Mouse (Mus musculus): ENCODE measurements around the gene Ppp1r12b. TPM values are rescaled to one million over a fixed set of nuclear protein-coding genes. Genes with fewer than 3 reads are reported as not detected.

Gene Ppp1r12b
- polyA plus RNA-seq, 1 experiment, result 4.4 TPM

GRCm38 (mm10) chr1:134774728-134775287 is 180.9 kb downstream of the Ppp1r12b start:
- H3K4me2 ChIP-seq (ENCODE audit: low read depth), result no peak overlapping the region
- H3K4me3 ChIP-seq, result no peak overlapping the region
- TF ChIP-seq TCF12 (IDR thresholded peaks at IDR 0.05; ENCODE audit: insufficient read depth, poor library complexity, severe bottlenecking) (no peak), REST (IDR thresholded peaks at IDR 0.05; ENCODE audit: insufficient read depth, insufficient read length) (no peak)
- no peaks in the 10 kb centered on the region for H3K79me2 ChIP-seq (ENCODE audit: control insufficient read depth, insufficient read depth)
- H3K27me3 ChIP-seq (ENCODE audit: control insufficient read depth, insufficient read depth, insufficient read length), result no peaks in the 10 kb centered on the region
- no peak overlapping the region for H3ac ChIP-seq (ENCODE audit: control insufficient read depth, insufficient read length)
- H3K36me3 ChIP-seq (ENCODE audit: control insufficient read depth, insufficient read depth), result no peaks in the 10 kb centered on the region

- Histone ChIP-seq H3K4me2 (ENCODE audit: low read depth) (no peak overlapping the region), H3K27me3 (ENCODE audit: control insufficient read depth, insufficient read depth, insufficient read length) (no peaks in the 10 kb centered on the region), H3ac (ENCODE audit: control insufficient read depth, insufficient read length) (no peak overlapping the region), H3K4me3 (no peak overlapping the region), H3K36me3 (ENCODE audit: control insufficient read depth, insufficient read depth) (no peaks in the 10 kb centered on the region), H3K79me2 (ENCODE audit: control insufficient read depth, insufficient read depth) (no peaks in the 10 kb centered on the region)
- TF ChIP-seq E2F4 (IDR thresholded peaks at IDR 0.05; ENCODE audit: insufficient read depth) (no peak), SRF (IDR thresholded peaks at IDR 0.05; ENCODE audit: control insufficient read depth, insufficient read length, low read depth) (no peak), MYOG (IDR thresholded peaks at IDR 0.05; ENCODE audit: control insufficient read depth in 1 of 3, insufficient read depth in 1 of 3, insufficient read length in 2 of 3, low read depth in 2 of 3) (no peak), POLR2A (IDR thresholded peaks at IDR 0.05; ENCODE audit: insufficient read length, low read depth) (no peak)
Observed at GRCm38 (mm10) chr1:134774247-134774646, 181.5 kb downstream of the Ppp1r12b start.

GRCm38 (mm10) chr1:134773256-134773655 is 182.5 kb downstream of the Ppp1r12b start:
- H3K27me3 ChIP-seq (ENCODE audit: control insufficient read depth, insufficient read depth, insufficient read length), result no peaks in the 10 kb centered on the region
- H3ac ChIP-seq (ENCODE audit: control insufficient read depth, insufficient read length), result no peak overlapping the region
- no peak overlapping the region for H3K4me3 ChIP-seq
- H3K4me2 ChIP-seq (ENCODE audit: low read depth), result no peak overlapping the region
- no peaks in the 10 kb centered on the region for H3K36me3 ChIP-seq (ENCODE audit: control insufficient read depth, insufficient read depth)
- H3K79me2 ChIP-seq (ENCODE audit: control insufficient read depth, insufficient read depth), result no peaks in the 10 kb centered on the region
- no peak for TF ChIP-seq E2F4 (IDR thresholded peaks at IDR 0.05; ENCODE audit: insufficient read depth)
- no peak for TF ChIP-seq CEBPB (IDR thresholded peaks at IDR 0.05; ENCODE audit: insufficient read depth, poor library complexity, severe bottlenecking)
- no peak for TF ChIP-seq REST (IDR thresholded peaks at IDR 0.05; ENCODE audit: insufficient read depth, insufficient read length)
- no peak for TF ChIP-seq MYOG (IDR thresholded peaks at IDR 0.05; ENCODE audit: control insufficient read depth in 1 of 3, insufficient read depth in 1 of 3, insufficient read length in 2 of 3, low read depth in 2 of 3)
- no peak for TF ChIP-seq POLR2AphosphoS2 (IDR thresholded peaks at IDR 0.05; ENCODE audit: insufficient read length, low read depth)
- TF ChIP-seq TCF12 (IDR thresholded peaks at IDR 0.05; ENCODE audit: insufficient read depth, poor library complexity, severe bottlenecking), result no peak
- TF ChIP-seq TCF3 (IDR thresholded peaks at IDR 0.05; ENCODE audit: insufficient read length, low read depth), result no peak
- TF ChIP-seq USF1 (IDR thresholded peaks at IDR 0.05; ENCODE audit: low read depth), result no peak
- TF ChIP-seq SRF (IDR thresholded peaks at IDR 0.05; ENCODE audit: control insufficient read depth, insufficient read length, low read depth), result no peak
- TF ChIP-seq MAX (IDR thresholded peaks at IDR 0.05; ENCODE audit: low read depth), result no peak
- TF ChIP-seq POLR2A (IDR thresholded peaks at IDR 0.05; ENCODE audit: insufficient read length, low read depth), result no peak
- no peak for TF ChIP-seq MYOD1 (IDR thresholded peaks at IDR 0.05; ENCODE audit: control insufficient read depth in 1 of 3, insufficient read length in 2 of 3, low read depth in 2 of 3)

GRCm38 (mm10) chr1:134772821-134773220 is 182.9 kb downstream of the Ppp1r12b start:
- Histone ChIP-seq H3K4me2 (ENCODE audit: low read depth) (no peak overlapping the region), H3K27me3 (ENCODE audit: control insufficient read depth, insufficient read depth, insufficient read length) (no peaks in the 10 kb centered on the region), H3K4me3 (no peak overlapping the region), H3K36me3 (ENCODE audit: control insufficient read depth, insufficient read depth) (no peaks in the 10 kb centered on the region), H3K79me2 (ENCODE audit: control insufficient read depth, insufficient read depth) (no peaks in the 10 kb centered on the region), H3ac (ENCODE audit: control insufficient read depth, insufficient read length) (no peak overlapping the region)
- TF ChIP-seq POLR2A (IDR thresholded peaks at IDR 0.05; ENCODE audit: insufficient read length, low read depth), result no peak

- Histone ChIP-seq H3K4me3 (no peak overlapping the region), H3K27me3 (ENCODE audit: control insufficient read depth, insufficient read depth, insufficient read length) (no peaks in the 10 kb centered on the region), H3K4me2 (ENCODE audit: low read depth) (no peak overlapping the region), H3ac (ENCODE audit: control insufficient read depth, insufficient read length) (no peak overlapping the region), H3K79me2 (ENCODE audit: control insufficient read depth, insufficient read depth) (no peaks in the 10 kb centered on the region), H3K36me3 (ENCODE audit: control insufficient read depth, insufficient read depth) (no peaks in the 10 kb centered on the region)
- TF ChIP-seq TCF12 (IDR thresholded peaks at IDR 0.05; ENCODE audit: insufficient read depth, poor library complexity, severe bottlenecking) (no peak), SRF (IDR thresholded peaks at IDR 0.05; ENCODE audit: control insufficient read depth, insufficient read length, low read depth) (no peak)
Observed at GRCm38 (mm10) chr1:134771999-134772398, 183.7 kb downstream of the Ppp1r12b start.

- TF ChIP-seq MYOG (IDR thresholded peaks at IDR 0.05; ENCODE audit: control insufficient read depth in 1 of 3, insufficient read depth in 1 of 3, insufficient read length in 2 of 3, low read depth in 2 of 3) (no peak), MAX (IDR thresholded peaks at IDR 0.05; ENCODE audit: low read depth) (no peak), REST (IDR thresholded peaks at IDR 0.05; ENCODE audit: insufficient read depth, insufficient read length) (no peak), MYOD1 (IDR thresholded peaks at IDR 0.05; ENCODE audit: control insufficient read depth in 1 of 3, insufficient read length in 2 of 3, low read depth in 2 of 3) (no peak)
- H3K36me3 ChIP-seq (ENCODE audit: control insufficient read depth, insufficient read depth), result no peaks in the 10 kb centered on the region
- H3K4me3 ChIP-seq, result no peak overlapping the region
- H3K79me2 ChIP-seq (ENCODE audit: control insufficient read depth, insufficient read depth), result no peaks in the 10 kb centered on the region
- H3K27me3 ChIP-seq (ENCODE audit: control insufficient read depth, insufficient read depth, insufficient read length), result no peaks in the 10 kb centered on the region
- no peak overlapping the region for H3K4me2 ChIP-seq (ENCODE audit: low read depth)
- no peak overlapping the region for H3ac ChIP-seq (ENCODE audit: control insufficient read depth, insufficient read length)
Observed at GRCm38 (mm10) chr1:134771353-134771752, 184.4 kb downstream of the Ppp1r12b start.
